Mouse (Mus musculus): ENCODE data around the gene Dnmt3a. TPM values are rescaled to one million over a fixed set of nuclear protein-coding genes. Genes with fewer than 3 reads are reported as not detected.

Dnmt3a gene
- polyA plus RNA-seq, 1 experiment from 2014 or later = 126 TPM

- Histone ChIP-seq H3K27ac (peak overlapping the region; percentile 70), H3K9ac (no peak overlapping the region), H3K36me3 (peaks cover 33% of the 10 kb centered on the region), H3K4me1 (replicated peaks) (peaks cover 25% of the 10 kb centered on the region), H3K27me3 (no peaks in the 10 kb centered on the region), H3K4me3 (no peak overlapping the region), H3K9me3 (no peaks in the 10 kb centered on the region), H3K4me2 (no peak overlapping the region)
- no peak for ATAC-seq (ENCODE audit: low FRiP score)
- 80% methylated on average over 5 of the region's 5 CpGs for WGBS
Observed at GRCm38 (mm10) chr12:3844335-3844734, 38.5 kb downstream of the Dnmt3a start.

GRCm38 (mm10) chr12:3849481-3849880 lies 43.7 kb downstream of the Dnmt3a start:
- 96% methylated on average over 13 of the region's 13 CpGs for WGBS
- no peak for ATAC-seq (ENCODE audit: low FRiP score)
- Histone ChIP-seq H3K36me3 (peaks cover 44% of the 10 kb centered on the region), H3K27me3 (no peaks in the 10 kb centered on the region), H3K9me3 (no peaks in the 10 kb centered on the region), H3K4me1 (replicated peaks) (peaks cover 23% of the 10 kb centered on the region), H3K27ac (peak overlapping the region; percentile 76; the same call in 1 of the 2 replicates), H3K4me2 (no peak overlapping the region), H3K9ac (no peak overlapping the region), H3K4me3 (no peak overlapping the region)

GRCm38 (mm10) chr12:3850165-3850564 lies 44.4 kb downstream of the Dnmt3a start:
- H3K9me3 ChIP-seq = no peaks in the 10 kb centered on the region
- no peak overlapping the region for H3K9ac ChIP-seq
- H3K27ac ChIP-seq = peak overlapping the region; percentile 76
- 28% methylated on average over 5 of the region's 5 CpGs for WGBS
- peaks cover 44% of the 10 kb centered on the region for H3K36me3 ChIP-seq
- no peak overlapping the region for H3K4me2 ChIP-seq
- no peaks in the 10 kb centered on the region for H3K27me3 ChIP-seq
- no peak overlapping the region for H3K4me3 ChIP-seq
- ATAC-seq (ENCODE audit: low FRiP score) = peak; percentile 31; the same call in 1 of the 2 replicates
- H3K4me1 ChIP-seq (replicated peaks) = peaks cover 20% of the 10 kb centered on the region

GRCm38 (mm10) chr12:3850731-3851130 lies 44.9 kb downstream of the Dnmt3a start:
- H3K27me3 ChIP-seq = no peaks in the 10 kb centered on the region
- no peak for ATAC-seq (ENCODE audit: low FRiP score)
- H3K27ac ChIP-seq = 0 out of 2 replicates have a peak overlapping the region, but pooled peaks have one; percentile 8
- H3K9me3 ChIP-seq = no peaks in the 10 kb centered on the region
- H3K9ac ChIP-seq = 0 out of 2 replicates have a peak overlapping the region, but pooled peaks have one; percentile 19
- peaks cover 38% of the 10 kb centered on the region for H3K36me3 ChIP-seq
- peaks cover 23% of the 10 kb centered on the region for H3K4me1 ChIP-seq (replicated peaks)
- H3K4me3 ChIP-seq = no peak overlapping the region
- 14% methylated on average over 6 of the region's 6 CpGs for WGBS
- no peak overlapping the region for H3K4me2 ChIP-seq

- no peak overlapping the region for H3K4me2 ChIP-seq
- no peak; the same call in 1 of the 2 replicates for ATAC-seq (ENCODE audit: low FRiP score)
- no peaks in the 10 kb centered on the region for H3K9me3 ChIP-seq
- peaks cover 28% of the 10 kb centered on the region for H3K4me1 ChIP-seq (replicated peaks)
- peaks cover 36% of the 10 kb centered on the region for H3K36me3 ChIP-seq
- no peak overlapping the region for H3K4me3 ChIP-seq
- H3K27ac ChIP-seq = no peak overlapping the region
- 46% methylated on average over 4 of the region's 4 CpGs for WGBS
- no peaks in the 10 kb centered on the region for H3K27me3 ChIP-seq
- H3K9ac ChIP-seq = 0 out of 2 replicates have a peak overlapping the region, but pooled peaks have one; percentile 19
Observed at GRCm38 (mm10) chr12:3851179-3851578, 45.4 kb downstream of the Dnmt3a start.

- peaks cover 31% of the 10 kb centered on the region for H3K4me1 ChIP-seq (replicated peaks)
- ATAC-seq (ENCODE audit: low FRiP score) = no peak
- H3K4me3 ChIP-seq = no peak overlapping the region
- H3K27ac ChIP-seq = no peak overlapping the region
- H3K4me2 ChIP-seq = no peak overlapping the region
- H3K27me3 ChIP-seq = no peaks in the 10 kb centered on the region
- no peaks in the 10 kb centered on the region for H3K9me3 ChIP-seq
- WGBS = 53% methylated on average over 5 of the region's 5 CpGs
- peaks cover 42% of the 10 kb centered on the region for H3K36me3 ChIP-seq
- H3K9ac ChIP-seq = no peak overlapping the region
Observed at GRCm38 (mm10) chr12:3852521-3852920, 46.7 kb downstream of the Dnmt3a start.

- Histone ChIP-seq H3K4me3 (no peak overlapping the region), H3K27me3 (no peaks in the 10 kb centered on the region), H3K27ac (no peak overlapping the region), H3K9me3 (no peaks in the 10 kb centered on the region), H3K4me1 (replicated peaks) (peaks cover 33% of the 10 kb centered on the region), H3K9ac (no peak overlapping the region), H3K4me2 (no peak overlapping the region), H3K36me3 (peaks cover 46% of the 10 kb centered on the region)
- no peak for ATAC-seq (ENCODE audit: low FRiP score)
- 84% methylated on average over 4 of the region's 4 CpGs for WGBS
Observed at GRCm38 (mm10) chr12:3854419-3854818, 48.6 kb downstream of the Dnmt3a start.

GRCm38 (mm10) chr12:3855762-3856501 lies 50.1 kb downstream of the Dnmt3a start:
- WGBS = 57% methylated on average over 7 of the region's 7 CpGs
- Histone ChIP-seq H3K9me3 (no peaks in the 10 kb centered on the region), H3K9ac (peak overlapping the region; percentile 10; the same call in 1 of the 2 replicates), H3K27ac (peak overlapping the region; percentile 56; the same call in 1 of the 2 replicates), H3K4me1 (replicated peaks) (peaks cover 18% of the 10 kb centered on the region), H3K27me3 (no peaks in the 10 kb centered on the region), H3K4me3 (no peak overlapping the region), H3K36me3 (peaks cover 38% of the 10 kb centered on the region), H3K4me2 (no peak overlapping the region)
- no peak for ATAC-seq (ENCODE audit: low FRiP score)

GRCm38 (mm10) chr12:3856748-3857147 lies 50.9 kb downstream of the Dnmt3a start:
- 76% methylated on average over 2 of the region's 2 CpGs for WGBS

GRCm38 (mm10) chr12:3857231-3857630 lies 51.4 kb downstream of the Dnmt3a start:
- Histone ChIP-seq H3K4me1 (replicated peaks) (peaks cover 15% of the 10 kb centered on the region), H3K4me3 (no peak overlapping the region), H3K9ac (no peak overlapping the region; the same call in 1 of the 2 replicates), H3K27me3 (no peaks in the 10 kb centered on the region), H3K9me3 (no peaks in the 10 kb centered on the region), H3K36me3 (peaks cover 38% of the 10 kb centered on the region), H3K4me2 (no peak overlapping the region), H3K27ac (no peak overlapping the region)
- no peak for ATAC-seq (ENCODE audit: low FRiP score)
- WGBS = 86% methylated on average over 3 of the region's 3 CpGs

More at GRCm38 (mm10) chr12:3856748-3857147, 50.9 kb downstream of the Dnmt3a start:
- no peak overlapping the region for H3K9ac ChIP-seq
- no peak overlapping the region for H3K27ac ChIP-seq
- H3K27me3 ChIP-seq = no peaks in the 10 kb centered on the region
- H3K36me3 ChIP-seq = peaks cover 33% of the 10 kb centered on the region
- H3K4me1 ChIP-seq (replicated peaks) = peaks cover 15% of the 10 kb centered on the region
- H3K4me2 ChIP-seq = no peak overlapping the region
- H3K4me3 ChIP-seq = no peak overlapping the region
- ATAC-seq (ENCODE audit: low FRiP score) = no peak
- no peaks in the 10 kb centered on the region for H3K9me3 ChIP-seq

- Histone ChIP-seq H3K9ac (no peak overlapping the region), H3K27ac (no peak overlapping the region), H3K4me3 (no peak overlapping the region), H3K4me1 (replicated peaks) (peaks cover 15% of the 10 kb centered on the region), H3K9me3 (no peaks in the 10 kb centered on the region), H3K36me3 (peaks cover 41% of the 10 kb centered on the region), H3K4me2 (no peak overlapping the region), H3K27me3 (no peaks in the 10 kb centered on the region)
- WGBS = 86% methylated on average over 9 of the region's 9 CpGs
- no peak for ATAC-seq (ENCODE audit: low FRiP score)
Observed at GRCm38 (mm10) chr12:3857773-3858172, 52.0 kb downstream of the Dnmt3a start.

GRCm38 (mm10) chr12:3858754-3859153 lies 52.9 kb downstream of the Dnmt3a start:
- Histone ChIP-seq H3K9me3 (no peaks in the 10 kb centered on the region), H3K27me3 (no peaks in the 10 kb centered on the region), H3K27ac (no peak overlapping the region), H3K9ac (no peak overlapping the region), H3K36me3 (peaks cover 33% of the 10 kb centered on the region), H3K4me3 (no peak overlapping the region), H3K4me1 (replicated peaks) (peaks cover 15% of the 10 kb centered on the region), H3K4me2 (no peak overlapping the region)
- no peak for ATAC-seq (ENCODE audit: low FRiP score)
- 85% methylated on average over 4 of the region's 4 CpGs for WGBS

- peaks cover 31% of the 10 kb centered on the region for H3K36me3 ChIP-seq
- no peaks in the 10 kb centered on the region for H3K27me3 ChIP-seq
- ATAC-seq (ENCODE audit: low FRiP score) = no peak
- no peak overlapping the region for H3K9ac ChIP-seq
- WGBS = 71% methylated on average over 3 of the region's 3 CpGs
- H3K4me3 ChIP-seq = no peak overlapping the region
- no peaks in the 10 kb centered on the region for H3K9me3 ChIP-seq
- H3K27ac ChIP-seq = no peak overlapping the region
- H3K4me1 ChIP-seq (replicated peaks) = peaks cover 15% of the 10 kb centered on the region
- no peak overlapping the region for H3K4me2 ChIP-seq
Observed at GRCm38 (mm10) chr12:3859545-3859944, 53.7 kb downstream of the Dnmt3a start.
